Mouse (Mus musculus) stomach, embryonic 14.5 days (tissue): Measurements from ENCODE around the gene Bcas3. TPM values are rescaled to one million over a fixed set of nuclear protein-coding genes. Genes with fewer than 3 reads are reported as not detected.

Experiments
- ATAC-seq: fragments of 200-750 bp; cut with Nextera tagmentation; 2 replicates; pipeline ENCODE4 v1.8.0; 2017; ENCODE audit warnings: low read depth, moderate TSS enrichment; ENCODE audit not compliant: insufficient number of reproducible peaks, insufficient read depth, low FRiP score
- H3K27ac ChIP-seq: fragments of 300-500 bp; sonication (generic); 2 replicates; pipeline ENCODE4 v1.5.1; 2014; ENCODE audit warnings: mild to moderate bottlenecking, low read length, moderate library complexity, mixed read lengths
- H3K27me3 ChIP-seq: fragments of 300-500 bp; sonication (generic); 2 replicates; pipeline ENCODE4 v1.6.1; 2014; ENCODE audit warnings: low read length, control low read depth, mixed read lengths; ENCODE audit not compliant: control insufficient read depth, insufficient read depth
- H3K36me3 ChIP-seq: fragments of 300-500 bp; sonication (generic); 2 replicates; pipeline ENCODE4 v1.6.1; 2014; ENCODE audit warnings: mild to moderate bottlenecking, control low read depth, low read length, moderate library complexity, mixed read lengths; ENCODE audit not compliant: control insufficient read depth, insufficient read depth
- H3K4me1 ChIP-seq: fragments of 300-500 bp; sonication (generic); 2 replicates; pipeline ENCODE4 v1.6.1; 2014; ENCODE audit warnings: low read length, control low read depth, mixed read lengths; ENCODE audit not compliant: control insufficient read depth, insufficient read depth
- H3K4me2 ChIP-seq: fragments of 300-500 bp; sonication (generic); replicated peaks from 2 replicates; pipeline ENCODE4 v1.6.1; 2014; ENCODE audit warnings: low read depth, low read length, control low read depth
- H3K4me3 ChIP-seq: fragments of 300-500 bp; sonication (generic); 2 replicates; pipeline ENCODE4 v1.5.1; 2014; ENCODE audit warnings: low read depth, low read length, control low read depth
- H3K9ac ChIP-seq: fragments of 300-500 bp; sonication (generic); replicated peaks from 2 replicates; pipeline ENCODE4 v1.6.1; 2014; ENCODE audit warnings: low read depth, mild to moderate bottlenecking, control low read depth, low read length, moderate library complexity, mixed read lengths
- H3K9me3 ChIP-seq: fragments of 300-500 bp; sonication (generic); 2 replicates; pipeline ENCODE4 v1.6.1; 2016; ENCODE audit warnings: low read depth, low read length, control low read depth; ENCODE audit not compliant: control insufficient read depth
- WGBS: fragments of 180-500 bp; shearing (Covaris S2); extraction: QIAGEN DNeasy Blood & Tissue Kit; methylation state at CpG from one replicate; pipeline ENCODE4 v1.1.7; 2014; 5-methylcytosine and 5-hydroxymethylcytosine counted together
- polyA plus RNA-seq: library from polyadenylated mRNA; unstranded; fragments of >200 nt; fragmentation: Nextera tagmentation; extraction: Ambion mirVana; gene quantifications from 2 replicates; pipeline ENCODE4 v1.2.1, GENCODE M21; 2014

Gene Bcas3
- polyA plus RNA-seq, 1 experiment from 2014 or later: 20.4 TPM

DNA sequence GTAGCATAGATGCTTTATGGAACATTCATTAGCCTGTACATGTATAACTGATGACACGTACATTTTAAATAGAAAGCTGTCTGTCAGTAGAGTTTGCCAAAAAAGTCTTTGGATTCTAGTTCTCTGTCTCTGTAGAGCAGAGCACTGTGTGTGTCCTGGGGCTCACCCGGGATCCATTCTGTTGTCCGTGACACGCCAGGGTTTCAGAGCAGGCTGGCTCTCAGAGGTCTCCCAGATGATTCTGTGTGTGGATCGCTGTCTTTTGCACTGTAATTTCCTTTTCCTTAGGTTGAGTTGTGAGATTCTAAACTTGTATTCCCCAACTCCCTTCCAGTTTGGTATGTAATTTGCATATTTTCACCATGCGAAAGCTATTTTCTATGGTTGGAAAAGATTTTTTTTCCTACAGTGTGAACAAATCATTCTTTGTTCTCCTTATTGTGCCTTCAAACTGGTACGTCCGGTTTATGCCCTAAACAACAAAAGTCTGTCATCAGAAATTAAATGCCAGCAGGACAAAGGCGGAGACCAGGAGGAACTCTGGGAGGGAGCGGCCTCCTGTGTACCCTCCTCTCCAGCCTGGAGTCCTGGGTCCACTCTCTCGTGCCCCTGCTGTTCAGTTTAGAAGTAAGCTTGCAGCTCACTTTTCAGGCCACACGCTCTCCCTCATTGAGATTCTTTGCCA lies 39.4 kb downstream of the Bcas3 start:
- H3K4me1 ChIP-seq: peaks cover 3% of the 10 kb centered on the region; the same call in 1 of the 2 replicates
- whole genome bisulfite sequencing: 64% methylated on average over 12 of the region's 12 CpGs
- H3K4me2 ChIP-seq: no peak overlapping the region
- H3K27ac ChIP-seq: peak overlapping the region; percentile 74; the same call in 1 of the 2 replicates
- no peak overlapping the region for H3K9ac ChIP-seq
- no peaks in the 10 kb centered on the region for H3K36me3 ChIP-seq
- no peak overlapping the region for H3K4me3 ChIP-seq
- ATAC-seq: no peak
- no peaks in the 10 kb centered on the region for H3K9me3 ChIP-seq
- H3K27me3 ChIP-seq: no peaks in the 10 kb centered on the region

DNA sequence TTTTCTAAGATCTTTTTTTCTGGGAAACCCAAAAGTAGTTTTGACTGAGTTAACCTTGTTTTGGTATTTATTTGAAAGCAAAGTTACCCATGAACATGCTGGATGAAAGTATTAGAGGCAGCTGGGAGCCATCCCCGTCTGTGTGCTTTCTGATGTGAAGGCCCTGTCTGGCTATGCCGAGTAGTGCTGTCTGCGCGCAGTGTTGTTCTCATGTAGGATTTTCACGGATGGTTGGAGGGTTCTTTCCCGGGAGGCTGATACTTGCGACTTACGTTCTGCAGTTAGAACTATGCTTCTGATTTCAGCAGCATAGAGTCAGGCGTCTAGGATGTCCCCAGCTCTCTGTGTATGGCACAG lies 39.9 kb downstream of the Bcas3 start:
- WGBS: 61% methylated on average over 9 of the region's 9 CpGs
- no peak for ATAC-seq
- Histone ChIP-seq H3K36me3 (no peaks in the 10 kb centered on the region), H3K27me3 (no peaks in the 10 kb centered on the region), H3K9me3 (no peaks in the 10 kb centered on the region), H3K4me3 (no peak overlapping the region), H3K4me1 (peaks cover 3% of the 10 kb centered on the region; the same call in 1 of the 2 replicates), H3K27ac (peak overlapping the region; percentile 41; the same call in 1 of the 2 replicates), H3K9ac (no peak overlapping the region), H3K4me2 (no peak overlapping the region)

DNA sequence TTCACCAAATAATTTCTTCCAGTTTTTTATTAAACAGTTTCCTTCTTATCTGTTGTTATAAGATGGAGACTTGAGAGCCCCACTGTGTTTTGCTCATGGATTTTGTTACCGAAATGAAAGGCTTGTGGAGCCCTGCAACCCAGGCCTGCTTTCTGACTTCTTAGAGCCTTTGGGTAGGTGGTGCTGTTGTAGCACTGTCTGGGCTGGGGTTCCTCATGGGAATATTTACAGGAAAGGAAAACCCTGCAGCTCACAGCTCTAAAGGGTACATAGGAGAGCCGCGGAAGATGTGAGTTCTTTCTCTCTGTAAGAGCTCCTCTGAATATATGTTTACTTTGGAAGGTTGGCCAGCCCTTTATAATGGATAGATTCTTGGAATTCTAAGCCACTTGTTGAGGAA lies 41.0 kb downstream of the Bcas3 start:
- Histone ChIP-seq H3K4me1 (peaks cover 3% of the 10 kb centered on the region; the same call in 1 of the 2 replicates), H3K27me3 (no peaks in the 10 kb centered on the region), H3K9ac (no peak overlapping the region), H3K36me3 (no peaks in the 10 kb centered on the region), H3K4me3 (no peak overlapping the region), H3K27ac (no peak overlapping the region), H3K4me2 (no peak overlapping the region), H3K9me3 (no peaks in the 10 kb centered on the region)
- 23% methylated on average over 3 of the region's 3 CpGs for WGBS
- ATAC-seq: no peak

DNA sequence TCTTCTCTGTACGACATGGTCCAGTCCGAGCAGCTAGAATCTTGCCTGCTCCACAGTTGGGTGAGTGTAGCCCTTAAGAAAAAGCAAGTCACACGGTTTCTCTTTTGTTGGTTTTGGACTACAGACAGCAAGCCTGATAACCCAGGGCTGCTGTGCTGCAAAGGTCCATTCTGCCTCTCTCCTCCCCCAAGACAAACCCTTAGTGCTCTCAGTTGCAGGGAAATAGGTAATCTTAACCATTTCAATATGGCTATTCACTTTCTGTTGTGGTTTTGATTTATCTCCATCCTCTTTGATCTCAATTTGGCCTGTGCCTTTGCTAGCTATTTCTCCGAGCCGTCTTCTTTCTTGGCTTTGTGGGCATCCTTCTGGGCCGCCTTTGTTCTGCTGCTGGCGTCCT lies 42.4 kb downstream of the Bcas3 start:
- H3K9me3 ChIP-seq: no peaks in the 10 kb centered on the region
- 73% methylated on average over 7 of the region's 7 CpGs for WGBS
- H3K36me3 ChIP-seq: no peaks in the 10 kb centered on the region
- no peak for ATAC-seq
- H3K4me1 ChIP-seq: peaks cover 3% of the 10 kb centered on the region; the same call in 1 of the 2 replicates
- H3K27ac ChIP-seq: no peak overlapping the region
- no peak overlapping the region for H3K4me3 ChIP-seq
- no peak overlapping the region for H3K4me2 ChIP-seq
- H3K9ac ChIP-seq: no peak overlapping the region
- no peaks in the 10 kb centered on the region for H3K27me3 ChIP-seq

DNA sequence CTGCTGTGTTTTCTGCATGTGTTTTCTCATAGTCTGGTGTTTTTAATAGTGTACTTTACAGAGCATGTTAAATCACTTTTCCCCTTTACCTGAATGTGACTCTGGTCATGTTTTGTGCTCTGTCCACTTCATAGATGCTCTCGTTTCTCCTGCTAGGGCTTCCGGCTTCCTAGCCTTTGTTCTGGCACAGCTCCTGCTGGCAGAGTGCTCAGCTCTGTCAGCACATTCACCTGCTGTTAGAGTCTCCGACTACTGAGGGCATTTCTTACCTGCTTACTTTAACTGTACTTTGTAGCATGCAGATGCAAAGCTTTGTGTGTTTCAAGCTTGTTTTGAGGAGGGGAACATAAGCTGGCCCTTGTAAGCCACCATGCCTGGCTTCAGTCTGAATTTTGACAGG lies 53.6 kb downstream of the Bcas3 start:
- WGBS: 70% methylated on average over 3 of the region's 3 CpGs

DNA sequence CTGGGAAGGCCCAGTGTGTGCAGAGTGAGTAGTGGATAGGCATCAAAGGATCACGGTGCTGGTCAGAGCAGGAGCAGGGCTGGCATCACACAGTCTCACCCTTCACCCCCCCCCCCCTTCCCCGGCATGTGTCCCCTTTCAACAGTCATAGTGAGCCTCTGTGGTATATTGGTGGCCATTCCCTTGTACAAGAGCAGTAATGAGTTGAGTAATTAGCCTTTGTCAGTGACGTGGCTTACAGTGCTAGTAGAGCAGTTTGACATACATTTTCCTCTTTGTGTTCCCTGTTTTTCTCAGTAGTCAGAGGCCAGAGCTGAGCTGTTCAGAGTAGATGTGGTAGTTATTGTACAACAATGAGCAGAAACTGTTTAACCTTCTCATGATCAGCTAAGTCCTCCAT lies 54.7 kb downstream of the Bcas3 start:
- no peaks in the 10 kb centered on the region for H3K4me1 ChIP-seq
- no peaks in the 10 kb centered on the region for H3K27me3 ChIP-seq
- WGBS: 93% methylated on average over 3 of the region's 3 CpGs
- H3K27ac ChIP-seq: no peak overlapping the region
- no peak overlapping the region for H3K4me2 ChIP-seq
- H3K9me3 ChIP-seq: no peaks in the 10 kb centered on the region
- no peak overlapping the region for H3K9ac ChIP-seq
- H3K4me3 ChIP-seq: no peak overlapping the region
- ATAC-seq: no peak
- H3K36me3 ChIP-seq: no peaks in the 10 kb centered on the region

More for the DNA sequence above, 53.6 kb downstream of the Bcas3 start:
- Histone ChIP-seq H3K27me3 (no peaks in the 10 kb centered on the region), H3K9me3 (no peaks in the 10 kb centered on the region), H3K4me3 (no peak overlapping the region), H3K27ac (no peak overlapping the region), H3K4me1 (no peaks in the 10 kb centered on the region), H3K36me3 (no peaks in the 10 kb centered on the region), H3K4me2 (no peak overlapping the region), H3K9ac (no peak overlapping the region)
- no peak for ATAC-seq

DNA sequence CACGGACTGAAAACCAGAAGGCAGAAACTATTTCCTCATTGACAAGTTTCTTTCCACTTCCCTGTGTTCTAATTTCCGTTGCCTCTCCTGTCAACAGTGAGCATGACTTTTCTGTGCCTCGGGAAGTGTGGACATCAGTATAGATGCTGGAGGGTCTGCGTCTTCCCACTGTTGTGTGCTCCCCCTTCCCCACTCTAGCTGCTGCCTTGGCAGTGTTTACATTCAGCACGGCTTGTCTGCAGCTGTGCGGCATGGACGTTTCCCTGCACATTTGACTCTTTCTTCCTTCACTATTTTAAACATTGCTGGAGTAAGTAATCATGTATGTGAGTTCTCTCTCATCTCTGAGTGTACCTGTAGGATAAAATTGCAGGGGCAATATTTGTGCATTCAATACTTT lies 59.4 kb downstream of the Bcas3 start:
- H3K9ac ChIP-seq: no peak overlapping the region
- ATAC-seq: no peak
- peak overlapping the region; percentile 59; the same call in 1 of the 2 replicates for H3K27ac ChIP-seq
- no peaks in the 10 kb centered on the region for H3K27me3 ChIP-seq
- H3K4me3 ChIP-seq: no peak overlapping the region
- no peaks in the 10 kb centered on the region for H3K36me3 ChIP-seq
- 12% methylated on average over 7 of the region's 7 CpGs for WGBS
- H3K4me1 ChIP-seq: no peaks in the 10 kb centered on the region
- peak overlapping the region; percentile 8 for H3K4me2 ChIP-seq
- H3K9me3 ChIP-seq: no peaks in the 10 kb centered on the region

DNA sequence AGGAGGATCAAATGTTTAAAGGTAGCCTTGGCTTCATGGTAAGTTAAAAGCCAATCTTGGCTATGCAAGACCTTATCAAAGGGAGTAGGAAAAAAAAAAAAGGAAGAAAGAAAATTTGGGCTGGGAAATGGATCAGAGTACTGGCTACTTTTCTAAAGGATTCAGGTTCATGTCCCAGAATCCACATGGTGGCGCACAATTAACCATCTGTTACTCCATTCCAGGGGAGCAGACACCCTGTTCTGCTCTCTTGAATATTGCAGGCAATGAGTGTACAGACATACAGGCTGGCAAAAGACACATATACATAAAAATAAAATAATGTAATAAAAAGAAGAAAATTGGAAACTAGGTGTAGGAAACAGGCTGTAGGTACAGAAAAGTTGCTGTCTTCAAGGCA lies 61.5 kb downstream of the Bcas3 start:
- Histone ChIP-seq H3K4me1 (no peaks in the 10 kb centered on the region), H3K4me2 (no peak overlapping the region), H3K27ac (no peak overlapping the region), H3K36me3 (no peaks in the 10 kb centered on the region), H3K27me3 (no peaks in the 10 kb centered on the region), H3K4me3 (no peak overlapping the region), H3K9ac (no peak overlapping the region), H3K9me3 (no peaks in the 10 kb centered on the region)
- WGBS: 97% methylated on average over 1 of the region's 1 CpGs
- no peak for ATAC-seq

DNA sequence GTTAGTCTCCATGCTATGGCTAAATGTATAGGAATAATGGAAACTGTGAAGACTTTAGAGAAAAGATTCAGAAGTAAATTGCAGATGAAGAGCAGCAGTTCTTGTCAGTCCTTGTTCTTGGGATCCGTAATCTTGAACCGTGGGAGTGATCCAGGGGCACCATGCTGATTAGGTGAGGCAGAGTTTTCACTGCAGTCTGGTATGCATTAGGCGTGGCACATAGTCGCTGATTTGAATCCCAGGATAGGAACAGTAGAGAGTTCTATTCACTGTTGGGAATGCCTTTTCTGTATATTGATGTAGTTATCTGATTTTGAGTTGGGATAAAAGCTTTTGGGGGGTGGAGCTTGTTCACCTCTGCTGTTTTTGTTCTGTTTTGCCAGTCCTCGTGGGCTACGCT lies 74.4 kb downstream of the Bcas3 start:
- Histone ChIP-seq H3K9me3 (no peaks in the 10 kb centered on the region), H3K4me1 (peaks cover 7% of the 10 kb centered on the region; the same call in 1 of the 2 replicates), H3K4me2 (no peak overlapping the region), H3K9ac (no peak overlapping the region), H3K27ac (no peak overlapping the region), H3K4me3 (no peak overlapping the region), H3K36me3 (no peaks in the 10 kb centered on the region), H3K27me3 (no peaks in the 10 kb centered on the region)
- WGBS: 55% methylated on average over 6 of the region's 6 CpGs
- ATAC-seq: no peak
